Mouse (Mus musculus) erythroblast, embryonic 14.5 days (primary cell): ENCODE measurements around the gene Cd109.

Experiments used
- GATA1 ChIP-seq: IDR thresholded peaks from 2 replicates; pipeline ENCODE4 v1.6.1; 2012; ENCODE audit warnings: low read length, inconsistent platforms, mixed read lengths
- TAL1 ChIP-seq: IDR thresholded peaks from 3 replicates; pipeline ENCODE4 v1.6.1; 2012; ENCODE audit warnings: low read length, inconsistent platforms, mixed read lengths

GRCm38 (mm10) chr9:78587914-78588313 is 27.4 kb upstream of the Cd109 start, which contains the start of gene Slc17a5:
- TF ChIP-seq GATA1 = no peak
- no peak for TF ChIP-seq TAL1
